Mouse (Mus musculus) heart, embryonic 13.5 days (tissue): Measurements from ENCODE around the gene Stac2. TPM values are rescaled to one million over a fixed set of nuclear protein-coding genes. Genes with fewer than 3 reads are reported as not detected.

Experiments used
- ATAC-seq: fragments of 200-750 bp; cut with Nextera tagmentation; 2 replicates; pipeline ENCODE4 v1.8.0; 2017; ENCODE audit warnings: moderate TSS enrichment; ENCODE audit not compliant: insufficient number of reproducible peaks, low FRiP score, low TSS enrichment; ENCODE audit errors: extremely low read depth
- H3K27ac ChIP-seq: fragments of 300-500 bp; sonication (generic); replicated peaks from 2 replicates; pipeline ENCODE4 v1.5.1; 2015; ENCODE audit warnings: moderate library complexity, mild to moderate bottlenecking, inconsistent platforms
- H3K27me3 ChIP-seq: fragments of 300-500 bp; sonication (generic); replicated peaks from 2 replicates; pipeline ENCODE4 v1.6.1; 2015; ENCODE audit warnings: mild to moderate bottlenecking, inconsistent platforms
- H3K36me3 ChIP-seq: fragments of 300-500 bp; sonication (generic); 2 replicates; pipeline ENCODE4 v1.6.1; 2015; ENCODE audit warnings: mild to moderate bottlenecking, inconsistent platforms
- H3K4me1 ChIP-seq: fragments of 300-500 bp; sonication (generic); 2 replicates; pipeline ENCODE4 v1.6.1; 2015; ENCODE audit warnings: inconsistent platforms
- H3K4me2 ChIP-seq: fragments of 300-500 bp; sonication (generic); 2 replicates; pipeline ENCODE4 v1.6.1; 2015; ENCODE audit warnings: inconsistent platforms, mild to moderate bottlenecking, moderate library complexity
- H3K4me3 ChIP-seq: fragments of 300-500 bp; sonication (generic); 2 replicates; pipeline ENCODE4 v1.5.1; 2015; ENCODE audit warnings: moderate library complexity, mild to moderate bottlenecking, inconsistent platforms
- H3K9ac ChIP-seq: fragments of 300-500 bp; sonication (generic); 2 replicates; pipeline ENCODE4 v1.6.1; 2015; ENCODE audit warnings: inconsistent platforms, mild to moderate bottlenecking, moderate library complexity
- H3K9me3 ChIP-seq: fragments of 300-500 bp; sonication (generic); 2 replicates; pipeline ENCODE4 v1.6.1; 2016; ENCODE audit warnings: inconsistent platforms
- WGBS: fragments of 180-500 bp; shearing (Covaris S2); methylation state at CpG from one replicate; pipeline ENCODE4 v1.1.7; 2015; ENCODE audit warnings: mixed read lengths; 5-methylcytosine and 5-hydroxymethylcytosine counted together
- polyA plus RNA-seq: library from polyadenylated mRNA; unstranded; fragments of >200 nt; fragmentation: Nextera tagmentation; extraction: Ambion mirVana; gene quantifications from 2 replicates; pipeline ENCODE4 v1.2.1, GENCODE M21; 2015

Stac2 gene
- 0.83 and 0.84 TPM in 2 replicates for polyA plus RNA-seq

DNA sequence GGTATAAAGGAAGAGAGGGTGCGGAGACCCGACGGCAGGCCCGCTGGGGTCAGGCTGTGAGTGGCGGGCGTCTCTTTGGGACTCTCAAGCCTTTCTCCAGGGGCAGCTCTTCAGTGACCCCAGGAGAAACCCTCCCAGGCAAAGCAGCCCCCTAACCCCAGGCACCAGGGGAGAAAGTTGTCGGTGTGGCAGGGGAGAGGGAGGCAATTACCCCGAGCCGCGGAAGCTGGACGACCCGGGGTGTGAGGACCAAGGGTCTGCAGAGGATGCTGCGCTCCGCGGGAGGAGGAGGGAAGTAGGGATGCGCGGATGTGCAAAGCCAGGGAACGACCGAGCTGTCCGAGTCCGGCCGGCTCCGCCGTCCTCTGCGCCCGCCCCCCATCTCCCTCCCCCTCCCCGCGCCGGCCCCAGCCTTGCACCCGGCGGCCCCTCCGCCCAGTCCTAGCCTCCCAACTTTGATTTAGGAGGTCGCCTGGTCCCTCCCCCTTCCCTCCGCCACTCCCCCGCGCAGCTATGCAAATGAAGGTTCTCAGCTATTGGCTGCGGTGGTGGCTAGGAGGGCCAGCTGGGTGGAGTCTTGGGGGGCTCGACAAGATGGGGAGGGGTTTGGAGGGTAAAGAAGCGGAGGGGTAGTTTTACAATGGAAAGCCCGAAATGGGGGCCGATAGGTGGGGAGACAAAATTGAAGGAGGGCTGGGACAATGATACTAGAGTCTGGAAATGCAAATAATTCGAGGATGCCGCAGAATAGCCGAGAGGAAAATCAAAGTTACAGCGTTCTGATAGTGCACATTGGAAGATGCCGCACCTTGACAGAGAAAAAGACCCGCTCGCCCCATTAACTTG, at the start of gene Stac2:
Gene Stac2, minus strand, starts transcription at position 474 of the 846 bp plus-strand sequence.
- Histone ChIP-seq H3K4me1 (peaks cover 39% of the 10 kb centered on the region), H3K9ac (peak within 1 kb of the TSS; percentile 70), H3K36me3 (no peaks in the 10 kb centered on the region), H3K9me3 (no peaks in the 10 kb centered on the region), H3K27me3 (peaks cover 82% of the 10 kb centered on the region), H3K4me3 (peak within 1 kb of the TSS; percentile 56), H3K27ac (no peak within 1 kb of the TSS), H3K4me2 (peak within 1 kb of the TSS; percentile 69)
- peak; percentile 15; the same call in 1 of the 2 replicates for ATAC-seq
- WGBS: 2% methylated on average over 43 of the region's 48 CpGs

- no peaks in the 10 kb centered on the region for H3K4me1 ChIP-seq
- no peak overlapping the region for H3K4me2 ChIP-seq
- H3K27ac ChIP-seq: no peak overlapping the region
- H3K9me3 ChIP-seq: no peaks in the 10 kb centered on the region
- H3K4me3 ChIP-seq: no peak overlapping the region
- peaks cover 94% of the 10 kb centered on the region for H3K36me3 ChIP-seq
- WGBS: 83% methylated on average over 3 of the region's 3 CpGs
- H3K9ac ChIP-seq: no peak overlapping the region
- H3K27me3 ChIP-seq: no peaks in the 10 kb centered on the region
- ATAC-seq: no peak
These were observed 48.1 kb upstream of the Stac2 start for GRCm38 (mm10) chr11:98101332-98101731.

DNA sequence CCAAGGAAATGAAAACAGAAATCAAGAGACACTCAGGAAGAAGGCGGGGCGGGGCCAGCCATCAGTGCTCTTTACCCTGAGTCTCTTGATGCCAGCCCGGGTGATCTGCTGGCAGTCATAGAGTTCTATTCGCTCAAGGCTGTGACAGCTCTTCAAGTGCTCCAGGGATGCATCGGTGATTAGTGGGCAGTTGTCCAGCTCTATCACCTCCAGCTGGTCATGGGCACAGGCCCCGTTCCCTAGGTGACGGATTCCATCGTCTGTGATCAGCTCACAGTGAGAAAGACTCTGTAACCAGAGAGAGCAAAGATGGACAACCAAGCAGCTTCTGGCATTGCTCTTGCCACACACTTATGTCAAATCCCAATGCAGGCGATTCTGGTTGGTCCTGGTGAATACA, 37.3 kb upstream of the Stac2 start:
- no peak overlapping the region for H3K4me2 ChIP-seq
- ATAC-seq: no peak
- no peaks in the 10 kb centered on the region for H3K27me3 ChIP-seq
- WGBS: 72% methylated on average over 9 of the region's 9 CpGs
- peaks cover 72% of the 10 kb centered on the region for H3K36me3 ChIP-seq
- H3K9me3 ChIP-seq: no peaks in the 10 kb centered on the region
- no peak overlapping the region for H3K27ac ChIP-seq
- H3K4me3 ChIP-seq: no peak overlapping the region
- H3K4me1 ChIP-seq: peaks cover 16% of the 10 kb centered on the region
- H3K9ac ChIP-seq: no peak overlapping the region

GRCm38 (mm10) chr11:98088224-98088623, 35.0 kb upstream of the Stac2 start:
- H3K36me3 ChIP-seq: peaks cover 58% of the 10 kb centered on the region
- ATAC-seq: no peak
- H3K9me3 ChIP-seq: no peaks in the 10 kb centered on the region
- H3K4me2 ChIP-seq: peak overlapping the region; percentile 39
- 41% methylated on average over 7 of the region's 7 CpGs for WGBS
- H3K4me1 ChIP-seq: peaks cover 16% of the 10 kb centered on the region
- no peak overlapping the region for H3K4me3 ChIP-seq
- H3K27ac ChIP-seq: peak overlapping the region; percentile 56
- no peaks in the 10 kb centered on the region for H3K27me3 ChIP-seq
- 0 out of 2 replicates have a peak overlapping the region, but pooled peaks have one; percentile 37 for H3K9ac ChIP-seq

GRCm38 (mm10) chr11:98086574-98086973, 33.3 kb upstream of the Stac2 start:
- H3K27me3 ChIP-seq: no peaks in the 10 kb centered on the region
- H3K4me3 ChIP-seq: no peak overlapping the region
- no peak overlapping the region for H3K9ac ChIP-seq
- H3K36me3 ChIP-seq: peaks cover 53% of the 10 kb centered on the region
- no peak overlapping the region for H3K4me2 ChIP-seq
- whole genome bisulfite sequencing: 72% methylated on average over 7 of the region's 7 CpGs
- no peak overlapping the region for H3K27ac ChIP-seq
- peaks cover 16% of the 10 kb centered on the region for H3K4me1 ChIP-seq
- no peak for ATAC-seq
- no peaks in the 10 kb centered on the region for H3K9me3 ChIP-seq

GRCm38 (mm10) chr11:98086141-98086540, 32.9 kb upstream of the Stac2 start:
- Histone ChIP-seq H3K9ac (no peak overlapping the region), H3K36me3 (peaks cover 50% of the 10 kb centered on the region), H3K4me3 (no peak overlapping the region), H3K4me2 (no peak overlapping the region), H3K27me3 (no peaks in the 10 kb centered on the region), H3K4me1 (peaks cover 16% of the 10 kb centered on the region), H3K27ac (no peak overlapping the region), H3K9me3 (no peaks in the 10 kb centered on the region)
- no peak for ATAC-seq
- 86% methylated on average over 9 of the region's 9 CpGs for WGBS

DNA sequence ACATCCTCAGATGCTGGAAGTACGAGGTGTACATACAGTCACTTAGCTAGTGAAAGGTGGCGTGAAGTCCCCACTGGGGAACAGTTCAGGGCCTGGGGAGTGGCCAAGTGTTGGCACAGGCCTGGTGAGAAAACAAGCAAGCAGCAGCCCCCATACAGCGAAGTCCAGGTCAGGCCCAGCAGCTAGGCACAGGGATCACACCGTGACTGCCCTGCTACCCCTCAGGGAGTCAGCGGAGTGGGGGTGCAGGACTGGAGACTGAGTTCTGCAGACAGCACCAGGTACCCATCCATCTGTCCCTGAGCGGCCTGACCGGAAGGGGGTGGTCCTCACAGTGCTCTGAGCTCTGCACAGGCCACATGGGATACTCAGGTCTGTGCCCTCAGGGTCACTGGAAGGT, 29.5 kb upstream of the Stac2 start:
- ATAC-seq: no peak
- Histone ChIP-seq H3K27me3 (no peaks in the 10 kb centered on the region), H3K4me2 (no peak overlapping the region), H3K27ac (no peak overlapping the region), H3K4me1 (no peaks in the 10 kb centered on the region), H3K9ac (no peak overlapping the region), H3K36me3 (peaks cover 27% of the 10 kb centered on the region), H3K4me3 (no peak overlapping the region), H3K9me3 (0 out of 2 replicates have a peak, but pooled peaks cover 3% of the 10 kb centered on the region)
- 85% methylated on average over 7 of the region's 7 CpGs for WGBS

- Histone ChIP-seq H3K27ac (no peak overlapping the region), H3K27me3 (no peaks in the 10 kb centered on the region), H3K9me3 (0 out of 2 replicates have a peak, but pooled peaks cover 3% of the 10 kb centered on the region), H3K4me2 (no peak overlapping the region), H3K9ac (no peak overlapping the region), H3K4me1 (peaks cover 19% of the 10 kb centered on the region), H3K36me3 (peaks cover 16% of the 10 kb centered on the region), H3K4me3 (no peak overlapping the region)
- 79% methylated on average over 6 of the region's 6 CpGs for WGBS
- ATAC-seq: no peak
These were observed 27.2 kb upstream of the Stac2 start for GRCm38 (mm10) chr11:98080450-98080849.

- Histone ChIP-seq H3K4me3 (no peak overlapping the region), H3K36me3 (peaks cover 6% of the 10 kb centered on the region), H3K27ac (no peak overlapping the region), H3K27me3 (no peaks in the 10 kb centered on the region), H3K4me1 (peaks cover 25% of the 10 kb centered on the region), H3K4me2 (no peak overlapping the region), H3K9me3 (0 out of 2 replicates have a peak, but pooled peaks cover 3% of the 10 kb centered on the region), H3K9ac (peak overlapping the region; percentile 37; the same call in 1 of the 2 replicates)
- no peak for ATAC-seq
- WGBS: 46% methylated on average over 8 of the region's 8 CpGs
These were observed 23.8 kb upstream of the Stac2 start for GRCm38 (mm10) chr11:98077086-98077485.

DNA sequence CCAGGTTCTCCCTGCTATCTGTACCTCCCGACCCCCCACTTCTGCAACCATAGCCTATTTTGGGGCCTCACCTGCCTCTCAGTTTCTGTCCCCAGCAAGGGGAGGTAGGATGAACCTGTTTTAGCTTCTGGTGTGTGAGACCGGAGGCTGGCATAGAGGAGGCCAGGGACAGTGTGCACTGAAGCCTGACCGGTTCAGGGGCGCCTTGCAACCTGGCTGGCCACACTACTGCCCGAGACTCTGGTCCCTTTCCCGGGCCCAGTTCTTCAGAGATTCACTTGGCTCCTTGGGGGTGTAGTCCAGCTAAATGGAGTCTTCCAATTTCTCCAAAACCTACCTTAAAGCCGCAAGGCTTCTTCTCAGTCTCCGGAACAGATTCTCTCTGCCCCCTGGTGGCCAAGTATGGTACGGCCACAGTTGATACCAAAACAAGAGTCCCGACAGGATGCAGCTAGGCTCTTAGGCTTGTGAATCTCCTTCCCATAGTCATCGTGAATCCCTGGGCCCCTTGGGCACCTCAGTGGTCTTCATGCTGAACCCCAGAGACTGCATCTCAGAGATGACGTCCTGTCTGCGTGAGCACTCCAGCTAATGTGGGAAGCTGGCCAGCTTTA, 22.0 kb upstream of the Stac2 start:
- Histone ChIP-seq H3K36me3 (no peaks in the 10 kb centered on the region), H3K9me3 (no peaks in the 10 kb centered on the region), H3K4me2 (peak overlapping the region; percentile 58), H3K27ac (peak overlapping the region; percentile 80), H3K4me1 (peaks cover 25% of the 10 kb centered on the region), H3K4me3 (peak overlapping the region; percentile 24), H3K27me3 (no peaks in the 10 kb centered on the region), H3K9ac (peak overlapping the region; percentile 69)
- no peak for ATAC-seq
- 20% methylated on average over 13 of the region's 13 CpGs for WGBS

DNA sequence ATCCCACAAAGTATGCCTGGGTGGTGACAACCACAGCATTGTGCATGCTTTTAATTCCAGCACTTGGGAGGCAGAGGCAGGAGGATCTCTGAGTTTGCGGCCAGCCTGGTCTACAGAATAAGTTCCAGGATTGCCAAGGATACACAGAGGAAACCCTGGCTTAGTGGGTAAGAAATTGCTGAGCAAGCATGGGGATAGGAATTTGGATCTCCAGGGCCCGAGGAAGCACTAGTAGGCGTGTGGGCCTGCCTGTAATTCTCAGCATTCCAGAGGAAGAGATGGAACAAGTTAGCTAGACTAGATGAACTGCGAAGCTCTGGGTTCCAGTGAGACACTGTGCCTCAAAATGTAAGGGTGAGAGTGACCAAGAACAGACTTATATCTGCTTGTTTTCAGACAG, 20.2 kb upstream of the Stac2 start:
- H3K36me3 ChIP-seq: no peaks in the 10 kb centered on the region
- H3K27ac ChIP-seq: no peak overlapping the region
- 71% methylated on average over 4 of the region's 4 CpGs for WGBS
- H3K27me3 ChIP-seq: no peaks in the 10 kb centered on the region
- no peak for ATAC-seq
- no peak overlapping the region for H3K9ac ChIP-seq
- H3K9me3 ChIP-seq: no peaks in the 10 kb centered on the region
- peaks cover 25% of the 10 kb centered on the region for H3K4me1 ChIP-seq
- H3K4me2 ChIP-seq: no peak overlapping the region
- H3K4me3 ChIP-seq: no peak overlapping the region
